Mouse (Mus musculus): ENCODE measurements around the gene Tmem161b. TPM values are rescaled to one million over a fixed set of nuclear protein-coding genes. Genes with fewer than 3 reads are reported as not detected.
"Not testable (repeated sequence)": the region's sequence is repeated elsewhere in the genome, so short reads cannot be mapped to it uniquely, and the experiment has no call there.

The Tmem161b gene
- polyA plus RNA-seq, 1 experiment from 2014 or later: 12.5 TPM

- no peak for TF ChIP-seq CTCF (IDR thresholded peaks at IDR 0.05)
- no peak for TF ChIP-seq EP300 (IDR thresholded peaks at IDR 0.05)
- Histone ChIP-seq H3K4me2 (replicated peaks; ENCODE audit: low read depth, low read length) (no peak overlapping the region), H3K4me3 (ENCODE audit: low read depth, low read length) (no peak overlapping the region), H3K27ac (ENCODE audit: low read length) (no peak overlapping the region), H3K36me3 (ENCODE audit: insufficient read depth, low read length) (no peaks in the 10 kb centered on the region), H3K9me3 (ENCODE audit: low read length) (peaks cover 8% of the 10 kb centered on the region), H3K9ac (replicated peaks; ENCODE audit: low read depth) (no peak overlapping the region), H3K4me1 (ENCODE audit: insufficient read depth, low read depth, low read length) (no peaks in the 10 kb centered on the region), H3K27me3 (replicated peaks; ENCODE audit: insufficient read depth, low read length) (no peaks in the 10 kb centered on the region)
- no peak for ATAC-seq
- 95% methylated on average over 7 of the region's 7 CpGs for whole genome bisulfite sequencing
- DNase-seq (ENCODE audit: low spot score): no peak
These were observed 14.7 kb downstream of the Tmem161b start for GRCm38 (mm10) chr13:84236768-84237167.

GRCm38 (mm10) chr13:84238184-84238583 lies 16.1 kb downstream of the Tmem161b start:
- no peaks in the 10 kb centered on the region for H3K27me3 ChIP-seq (replicated peaks; ENCODE audit: insufficient read depth, low read length)
- H3K4me1 ChIP-seq (ENCODE audit: insufficient read depth, low read depth, low read length): no peaks in the 10 kb centered on the region
- DNase-seq (ENCODE audit: low spot score) (no peak), ATAC-seq (no peak)
- TF ChIP-seq EP300 (IDR thresholded peaks at IDR 0.05): no peak
- no peak for TF ChIP-seq CTCF (IDR thresholded peaks at IDR 0.05)
- H3K4me3 ChIP-seq (ENCODE audit: low read depth, low read length): no peak overlapping the region
- H3K9me3 ChIP-seq (ENCODE audit: low read length): peaks cover 8% of the 10 kb centered on the region
- H3K27ac ChIP-seq (ENCODE audit: low read length): no peak overlapping the region
- H3K4me2 ChIP-seq (replicated peaks; ENCODE audit: low read depth, low read length): no peak overlapping the region
- H3K9ac ChIP-seq (replicated peaks; ENCODE audit: low read depth): no peak overlapping the region
- no peaks in the 10 kb centered on the region for H3K36me3 ChIP-seq (ENCODE audit: insufficient read depth, low read length)

GRCm38 (mm10) chr13:84248065-84248464 lies 26.0 kb downstream of the Tmem161b start:
- H3K27ac ChIP-seq (ENCODE audit: low read length): no peak overlapping the region
- no peaks in the 10 kb centered on the region for H3K9me3 ChIP-seq (ENCODE audit: low read length)
- H3K9ac ChIP-seq (replicated peaks; ENCODE audit: low read depth): no peak overlapping the region
- no peak for TF ChIP-seq CTCF (IDR thresholded peaks at IDR 0.05)
- TF ChIP-seq EP300 (IDR thresholded peaks at IDR 0.05): no peak
- no peaks in the 10 kb centered on the region for H3K4me1 ChIP-seq (ENCODE audit: insufficient read depth, low read depth, low read length)
- DNase-seq (ENCODE audit: low spot score): no peak
- no peak for ATAC-seq
- no peak overlapping the region for H3K4me2 ChIP-seq (replicated peaks; ENCODE audit: low read depth, low read length)
- H3K36me3 ChIP-seq (ENCODE audit: insufficient read depth, low read length): no peaks in the 10 kb centered on the region
- H3K27me3 ChIP-seq (replicated peaks; ENCODE audit: insufficient read depth, low read length): no peaks in the 10 kb centered on the region
- WGBS: 87% methylated on average over 3 of the region's 3 CpGs
- no peak overlapping the region for H3K4me3 ChIP-seq (ENCODE audit: low read depth, low read length)

- no peak for ATAC-seq
- no peak overlapping the region for H3K4me2 ChIP-seq (replicated peaks; ENCODE audit: low read depth, low read length)
- no peak overlapping the region for H3K27ac ChIP-seq (ENCODE audit: low read length)
- no peak overlapping the region for H3K4me3 ChIP-seq (ENCODE audit: low read depth, low read length)
- TF ChIP-seq CTCF (IDR thresholded peaks at IDR 0.05) (no peak), EP300 (IDR thresholded peaks at IDR 0.05) (no peak)
- no peak for DNase-seq (ENCODE audit: low spot score)
- H3K27me3 ChIP-seq (replicated peaks; ENCODE audit: insufficient read depth, low read length): no peaks in the 10 kb centered on the region
- H3K36me3 ChIP-seq (ENCODE audit: insufficient read depth, low read length): no peaks in the 10 kb centered on the region
- no peaks in the 10 kb centered on the region for H3K9me3 ChIP-seq (ENCODE audit: low read length)
- no peak overlapping the region for H3K9ac ChIP-seq (replicated peaks; ENCODE audit: low read depth)
- WGBS: 83% methylated on average over 5 of the region's 5 CpGs
- H3K4me1 ChIP-seq (ENCODE audit: insufficient read depth, low read depth, low read length): no peaks in the 10 kb centered on the region
These were observed 29.2 kb downstream of the Tmem161b start for GRCm38 (mm10) chr13:84251295-84251694.

- H3K27ac ChIP-seq (ENCODE audit: low read length): no peak overlapping the region
- ATAC-seq (no peak), DNase-seq (ENCODE audit: low spot score) (no peak)
- WGBS: 94% methylated on average over 1 of the region's 1 CpGs
- TF ChIP-seq EP300 (IDR thresholded peaks at IDR 0.05) (no peak), CTCF (IDR thresholded peaks at IDR 0.05) (no peak)
- no peaks in the 10 kb centered on the region for H3K4me1 ChIP-seq (ENCODE audit: insufficient read depth, low read depth, low read length)
- H3K36me3 ChIP-seq (ENCODE audit: insufficient read depth, low read length): no peaks in the 10 kb centered on the region
- H3K27me3 ChIP-seq (replicated peaks; ENCODE audit: insufficient read depth, low read length): no peaks in the 10 kb centered on the region
- no peak overlapping the region for H3K4me2 ChIP-seq (replicated peaks; ENCODE audit: low read depth, low read length)
- no peak overlapping the region for H3K4me3 ChIP-seq (ENCODE audit: low read depth, low read length)
- no peaks in the 10 kb centered on the region for H3K9me3 ChIP-seq (ENCODE audit: low read length)
- no peak overlapping the region for H3K9ac ChIP-seq (replicated peaks; ENCODE audit: low read depth)
These were observed 33.0 kb downstream of the Tmem161b start for GRCm38 (mm10) chr13:84255047-84255446.

- 93% methylated on average over 1 of the region's 1 CpGs for WGBS
- H3K9ac ChIP-seq (replicated peaks; ENCODE audit: low read depth); H3K9me3 ChIP-seq (ENCODE audit: low read length); ATAC-seq; H3K4me2 ChIP-seq (replicated peaks; ENCODE audit: low read depth, low read length); H3K4me1 ChIP-seq (ENCODE audit: insufficient read depth, low read depth, low read length); H3K36me3 ChIP-seq (ENCODE audit: insufficient read depth, low read length); H3K27ac ChIP-seq (ENCODE audit: low read length); H3K4me3 ChIP-seq (ENCODE audit: low read depth, low read length); DNase-seq (ENCODE audit: low spot score); H3K27me3 ChIP-seq (replicated peaks; ENCODE audit: insufficient read depth, low read length): not testable (repeated sequence)
These were observed 42.3 kb downstream of the Tmem161b start for GRCm38 (mm10) chr13:84264418-84264817.

GRCm38 (mm10) chr13:84276246-84276645 lies 54.1 kb downstream of the Tmem161b start:
- Histone ChIP-seq H3K27me3 (replicated peaks; ENCODE audit: insufficient read depth, low read length) (no peaks in the 10 kb centered on the region), H3K36me3 (ENCODE audit: insufficient read depth, low read length) (no peaks in the 10 kb centered on the region), H3K27ac (ENCODE audit: low read length) (no peak overlapping the region), H3K9me3 (ENCODE audit: low read length) (no peaks in the 10 kb centered on the region), H3K9ac (replicated peaks; ENCODE audit: low read depth) (no peak overlapping the region), H3K4me3 (ENCODE audit: low read depth, low read length) (no peak overlapping the region), H3K4me2 (replicated peaks; ENCODE audit: low read depth, low read length) (no peak overlapping the region), H3K4me1 (ENCODE audit: insufficient read depth, low read depth, low read length) (no peaks in the 10 kb centered on the region)
- 92% methylated on average over 5 of the region's 5 CpGs for WGBS
- no peak for TF ChIP-seq EP300 (IDR thresholded peaks at IDR 0.05)
- TF ChIP-seq CTCF (IDR thresholded peaks at IDR 0.05): no peak
- DNase-seq (ENCODE audit: low spot score) (no peak), ATAC-seq (no peak)
